Mouse (Mus musculus) cerebellum, postnatal 10 days (tissue): ENCODE measurements at regions not wholly inside any gene's neighbourhood (a gene's known extent, or its start where the extent isn't known, plus 50 kb on each side); places are given as distances from the start of the nearest gene placed in this dataset.

ENCODE experiments used
- DNase-seq, 2 experiments: peaks; one replicate each; pipeline ENCODE4 v3.0.0; 2021; ENCODE audit warnings: mixed read lengths in 2 of 2

DNA sequence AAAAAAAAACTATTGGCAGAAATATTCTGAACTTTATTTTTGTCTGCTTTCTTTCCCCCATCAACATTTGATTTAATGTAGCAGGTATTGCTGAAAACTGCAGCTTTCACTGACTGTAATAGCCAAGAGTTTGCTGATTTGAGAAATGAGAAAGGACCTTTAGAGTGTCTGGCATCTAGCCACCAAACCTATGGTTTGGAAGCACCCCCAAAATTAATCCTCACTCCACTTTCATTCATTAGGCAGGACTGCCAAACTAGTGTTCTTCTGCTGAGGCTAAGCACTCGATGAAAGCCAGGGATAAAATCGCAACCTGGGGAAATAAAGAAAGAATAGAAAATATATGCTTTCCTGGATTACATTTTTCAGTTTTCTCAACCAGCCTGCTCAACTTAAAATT, 320.4 kb downstream of the Atp6ap1l start:
- no peak for DNase-seq

DNA sequence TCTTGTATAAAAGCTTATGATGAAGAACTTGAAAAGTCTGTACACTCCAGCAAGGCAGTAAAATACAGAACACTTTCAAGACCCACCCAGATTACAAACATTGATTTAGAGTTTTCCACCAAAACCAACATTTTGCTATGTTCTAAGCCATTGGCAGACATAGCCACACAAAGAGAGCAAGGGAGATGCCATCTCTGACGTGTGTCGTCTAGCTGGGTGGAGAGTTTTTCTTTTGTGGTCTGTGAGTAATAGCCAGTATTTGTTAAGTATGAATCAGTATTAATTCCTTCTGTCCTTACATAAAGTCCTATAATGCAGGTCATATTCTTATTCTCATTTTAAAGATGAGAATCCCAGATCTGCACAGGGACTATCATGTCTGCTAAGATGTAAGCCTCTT, 329.8 kb downstream of the Atp6ap1l start:
- no peak for DNase-seq

DNA sequence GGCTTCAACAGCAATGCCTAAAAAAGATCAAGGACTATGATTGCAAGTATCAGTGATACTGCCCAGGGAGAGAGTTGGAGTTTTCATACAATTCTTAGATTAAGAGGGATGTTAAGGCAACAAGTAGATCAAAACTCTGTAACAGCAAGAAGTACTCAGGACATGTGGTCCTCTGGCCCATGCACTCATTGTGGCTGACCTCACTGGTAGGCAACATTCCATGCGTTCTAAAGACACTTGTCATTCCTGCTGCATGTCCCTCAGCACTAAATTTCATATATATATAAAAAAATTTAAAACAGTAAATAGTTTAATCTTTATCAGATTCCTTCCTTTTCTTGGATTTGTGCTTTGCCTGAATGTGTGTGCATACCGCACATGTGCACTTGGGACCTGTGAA, 332.6 kb downstream of the Atp6ap1l start:
- no peak for DNase-seq

DNA sequence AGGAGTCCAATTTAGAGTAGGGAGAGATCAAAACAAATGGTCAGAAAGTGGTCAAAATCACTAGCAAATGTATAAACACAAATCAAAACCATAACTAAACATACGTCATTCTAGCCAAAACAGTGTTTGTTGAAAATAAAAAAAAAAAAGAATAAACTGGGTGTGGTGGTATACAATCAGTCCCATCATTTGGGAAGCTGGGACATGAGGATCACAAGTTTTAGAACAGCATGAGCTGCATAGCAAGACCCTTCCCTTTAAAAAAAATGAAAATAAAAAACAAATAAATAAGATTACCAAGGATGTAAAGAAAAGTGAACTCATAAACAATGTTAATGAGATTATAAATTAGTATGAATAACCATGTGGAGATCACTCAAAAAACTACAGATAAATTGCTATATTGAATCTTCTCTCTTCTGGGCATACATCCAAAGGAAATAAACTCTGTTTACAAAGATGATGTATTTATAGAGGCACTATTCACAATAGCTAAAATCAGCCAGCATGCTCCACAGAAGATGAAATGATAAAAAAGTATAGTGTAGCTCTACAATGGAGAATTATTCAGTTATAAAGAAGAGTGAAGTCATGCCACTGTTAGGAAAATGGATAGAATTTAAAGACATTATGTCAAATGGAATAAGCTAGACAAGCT, 341.8 kb downstream of the Atp6ap1l start:
- no peak for DNase-seq

DNA sequence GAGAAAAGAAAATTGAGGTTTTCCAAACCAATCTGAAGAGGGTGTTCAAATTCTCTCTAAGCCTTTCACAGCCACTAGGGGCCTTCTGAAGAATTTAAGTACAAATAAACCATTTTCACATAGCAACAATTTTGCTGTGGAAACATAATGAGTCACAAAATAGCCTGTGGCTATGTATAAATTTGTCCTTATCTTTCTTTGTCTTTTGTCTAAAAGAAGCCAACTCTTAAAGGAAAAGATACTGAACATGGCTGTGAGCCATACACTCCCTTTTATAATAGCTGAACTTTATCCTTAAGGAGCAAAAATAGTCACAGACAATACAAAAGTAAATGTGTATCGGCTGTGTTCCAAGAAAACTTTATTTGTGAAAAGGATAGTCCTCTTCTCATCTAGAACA, 345.1 kb downstream of the Atp6ap1l start:
- no peak for DNase-seq

DNA sequence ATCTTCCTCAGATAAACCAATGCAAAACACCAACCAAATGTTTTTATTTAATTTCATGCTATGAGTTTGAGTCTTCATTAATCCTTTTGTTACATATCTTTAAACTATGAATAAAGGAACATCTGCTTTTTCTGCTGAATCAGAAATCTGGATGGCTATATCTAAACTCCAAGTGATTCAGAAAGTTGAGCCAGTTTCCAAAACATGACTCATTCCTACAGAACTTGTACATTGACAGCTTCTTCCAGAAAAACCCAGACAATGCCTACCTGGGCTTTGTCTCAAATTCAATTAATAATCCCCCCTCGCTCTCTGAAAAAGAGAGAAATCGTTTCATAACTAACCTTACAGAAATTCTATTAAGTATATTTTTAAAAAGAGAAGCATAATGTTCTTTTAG, 345.7 kb downstream of the Atp6ap1l start:
- DNase-seq: no peak

DNA sequence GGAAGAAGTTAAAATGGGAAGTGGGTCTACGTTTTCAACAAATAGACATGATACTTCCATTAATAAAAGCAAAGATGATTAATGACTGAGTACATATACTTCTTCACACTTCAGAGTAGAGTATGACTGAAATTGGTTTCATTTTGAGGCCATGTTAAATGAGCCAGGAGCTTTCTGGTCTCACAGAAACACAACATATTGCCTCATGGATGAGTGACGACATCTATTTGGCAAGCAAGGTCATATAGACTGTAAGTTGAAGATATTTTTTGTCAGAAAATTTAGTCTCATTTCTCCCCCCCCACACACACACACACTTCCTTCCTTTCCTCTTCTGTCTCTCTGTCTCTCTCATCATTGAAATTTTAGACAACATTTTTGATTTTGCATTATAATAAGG, 354.0 kb downstream of the Atp6ap1l start:
- DNase-seq: no peak

DNA sequence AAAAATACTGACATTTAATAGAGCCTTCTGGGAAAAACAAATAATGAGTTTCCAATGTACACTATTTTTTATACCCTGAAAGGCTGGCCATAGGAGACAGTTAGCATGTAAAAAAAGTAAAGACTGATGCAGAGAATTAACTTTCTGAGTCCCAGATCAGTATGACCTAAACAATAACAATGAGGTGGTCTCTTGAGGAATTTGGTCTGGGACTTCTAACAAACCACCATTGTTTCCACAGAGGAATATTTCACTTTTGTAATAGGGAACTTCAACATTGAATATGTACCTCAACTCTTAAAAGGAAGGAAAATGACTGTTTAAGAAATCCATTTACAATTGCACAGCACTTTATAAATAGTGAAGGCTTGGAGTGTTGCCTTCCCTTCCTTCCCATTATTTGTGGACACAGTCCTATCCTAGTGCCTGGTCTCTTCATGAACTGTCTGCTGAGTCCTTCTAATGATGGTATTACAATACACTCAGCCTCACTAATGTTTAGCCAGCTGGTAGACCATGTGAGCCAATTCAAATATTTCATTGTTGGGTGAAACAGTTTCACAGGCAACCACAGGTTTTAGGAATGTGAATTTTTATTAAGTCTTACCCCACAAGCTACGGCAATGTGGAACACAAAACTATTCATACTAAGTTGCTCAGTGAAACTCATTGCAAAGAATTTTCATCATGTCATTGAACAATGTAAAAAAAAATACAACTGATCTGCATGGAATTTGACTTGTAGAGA, 358.7 kb downstream of the Atp6ap1l start:
- DNase-seq: no peak

DNA sequence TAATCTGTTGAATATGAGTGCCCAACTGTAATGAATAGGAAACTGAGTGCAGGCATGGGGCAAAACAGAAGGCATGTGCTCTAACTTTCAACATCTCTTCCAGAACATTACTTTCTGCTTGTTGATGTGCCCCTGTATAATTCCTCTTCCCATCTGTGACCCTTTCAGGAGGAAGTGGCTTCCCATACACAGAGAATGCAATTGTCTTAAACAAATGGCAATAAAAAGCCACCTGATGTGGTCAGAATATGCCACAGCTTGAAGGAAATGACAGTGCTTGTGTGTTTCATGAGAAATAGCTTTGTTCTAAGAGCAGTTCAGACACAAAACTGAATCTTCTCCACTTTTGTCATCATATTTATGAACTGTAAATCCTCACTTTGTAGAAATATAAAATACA, 359.3 kb downstream of the Atp6ap1l start:
- no peak for DNase-seq

DNA sequence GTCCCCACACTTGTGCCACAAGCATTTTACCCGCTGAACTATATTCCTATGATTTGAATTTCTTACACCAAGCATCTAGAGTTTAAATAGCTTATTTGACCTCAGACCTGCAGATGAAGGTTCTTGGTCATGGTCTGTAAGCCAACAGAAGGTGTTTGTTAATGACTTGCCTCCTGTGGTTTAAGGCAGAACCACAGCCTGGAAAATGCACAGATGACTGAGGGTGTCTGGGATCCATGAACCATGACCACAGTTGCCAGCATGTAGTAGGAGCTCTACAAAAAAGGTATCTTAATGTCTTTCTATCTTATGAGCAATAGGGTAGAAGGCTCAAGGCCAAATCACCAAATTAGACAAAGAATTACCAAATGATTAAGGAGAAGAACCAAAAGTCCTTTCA, 367.6 kb downstream of the Atp6ap1l start:
- DNase-seq: no peak

DNA sequence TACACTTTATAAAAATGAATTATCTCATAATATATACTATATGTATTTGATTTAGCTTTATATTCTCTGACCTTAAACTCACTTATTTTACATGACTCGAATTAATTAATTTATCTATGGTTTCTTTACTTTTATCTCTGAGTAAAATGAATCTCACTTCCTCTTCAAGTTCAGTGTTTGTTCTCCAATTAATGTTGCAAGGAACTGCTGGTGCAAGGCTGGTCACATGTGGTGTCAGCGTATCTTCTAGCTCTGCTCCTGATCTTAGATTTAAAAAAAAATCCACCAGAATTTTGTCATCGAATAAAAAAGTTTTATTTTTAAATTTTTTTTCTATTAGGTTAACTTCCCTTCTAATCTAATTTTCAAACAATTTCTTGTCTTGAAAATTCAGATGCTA, 378.2 kb downstream of the Atp6ap1l start:
- no peak for DNase-seq

DNA sequence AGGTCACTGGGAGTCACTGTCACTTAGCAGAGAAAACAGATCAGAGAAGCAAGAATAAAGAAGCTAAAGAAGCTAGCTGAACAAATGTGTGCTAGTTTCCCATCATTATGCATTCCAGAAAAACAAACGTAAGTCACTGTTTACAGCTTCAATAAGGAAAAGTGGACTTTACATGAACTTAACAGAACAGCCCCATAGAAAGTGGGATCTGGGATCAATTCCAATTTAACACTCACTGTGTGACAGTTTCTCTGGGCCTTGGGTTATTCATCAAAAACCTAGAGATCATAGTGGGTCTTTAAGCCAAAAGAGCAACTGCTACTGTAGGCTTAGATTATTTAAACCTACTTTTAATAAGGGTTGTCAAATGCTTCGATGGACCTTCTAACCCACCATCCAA, 379.4 kb downstream of the Atp6ap1l start:
- DNase-seq: no peak

DNA sequence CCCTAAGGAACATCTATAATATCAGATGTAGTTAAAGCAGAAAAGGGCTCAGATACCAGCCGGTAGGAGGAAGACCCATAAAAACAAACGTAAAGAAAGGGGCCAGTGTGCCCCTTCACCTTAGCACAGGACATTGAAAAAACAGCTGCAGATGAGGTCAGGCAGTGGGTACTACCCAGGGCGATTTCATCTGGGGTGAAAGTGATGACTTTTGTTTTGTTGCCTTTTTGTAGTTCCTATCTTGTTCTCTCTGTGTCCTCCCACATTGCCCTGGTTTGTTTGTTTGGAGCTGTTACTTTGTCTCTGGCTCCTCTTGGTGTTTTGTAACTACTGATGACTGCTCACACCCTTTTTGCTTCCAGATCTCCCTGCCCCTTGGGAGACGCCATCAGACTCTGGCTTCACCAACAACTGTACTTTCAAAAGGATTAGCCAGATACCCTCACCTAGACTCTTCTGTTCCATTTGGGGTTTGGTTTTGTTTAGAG, 383.4 kb downstream of the Atp6ap1l start:
- DNase-seq: no peak

DNA sequence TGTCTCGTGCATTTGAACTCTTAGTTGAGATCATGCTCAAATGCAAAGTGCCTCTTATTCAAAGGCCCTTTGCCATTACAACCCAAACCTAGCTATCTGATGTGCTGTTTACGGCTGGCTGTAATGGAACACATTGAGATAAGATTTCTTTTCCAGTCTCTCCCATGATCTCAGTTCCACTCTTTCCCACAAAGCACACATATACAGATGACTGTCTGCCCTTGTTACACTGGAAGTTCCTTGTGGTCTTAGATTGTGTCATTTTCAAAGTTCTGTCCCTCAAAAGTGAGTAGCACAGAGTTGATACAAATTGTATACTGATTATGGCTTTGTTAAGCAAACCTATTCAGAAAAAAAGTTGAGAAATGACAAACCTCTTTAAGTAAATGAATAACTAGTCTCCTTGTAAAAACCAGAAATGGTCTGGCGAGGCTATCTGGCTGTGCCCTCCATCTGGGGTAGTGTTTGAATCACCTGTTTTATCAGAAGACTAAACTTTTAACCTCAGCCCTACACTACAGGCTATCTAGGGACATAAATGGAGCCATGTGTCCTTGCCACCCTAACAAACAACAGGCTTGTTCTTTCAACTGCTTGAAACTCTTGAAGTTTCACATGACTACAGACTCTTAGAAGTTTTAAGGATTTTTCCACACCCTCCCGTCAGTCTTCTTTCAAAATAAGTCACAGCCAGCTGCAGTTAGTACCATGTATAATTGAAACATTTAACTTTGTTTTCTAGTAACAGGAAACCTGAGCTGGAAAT, 384.0 kb downstream of the Atp6ap1l start:
- no peak for DNase-seq

DNA sequence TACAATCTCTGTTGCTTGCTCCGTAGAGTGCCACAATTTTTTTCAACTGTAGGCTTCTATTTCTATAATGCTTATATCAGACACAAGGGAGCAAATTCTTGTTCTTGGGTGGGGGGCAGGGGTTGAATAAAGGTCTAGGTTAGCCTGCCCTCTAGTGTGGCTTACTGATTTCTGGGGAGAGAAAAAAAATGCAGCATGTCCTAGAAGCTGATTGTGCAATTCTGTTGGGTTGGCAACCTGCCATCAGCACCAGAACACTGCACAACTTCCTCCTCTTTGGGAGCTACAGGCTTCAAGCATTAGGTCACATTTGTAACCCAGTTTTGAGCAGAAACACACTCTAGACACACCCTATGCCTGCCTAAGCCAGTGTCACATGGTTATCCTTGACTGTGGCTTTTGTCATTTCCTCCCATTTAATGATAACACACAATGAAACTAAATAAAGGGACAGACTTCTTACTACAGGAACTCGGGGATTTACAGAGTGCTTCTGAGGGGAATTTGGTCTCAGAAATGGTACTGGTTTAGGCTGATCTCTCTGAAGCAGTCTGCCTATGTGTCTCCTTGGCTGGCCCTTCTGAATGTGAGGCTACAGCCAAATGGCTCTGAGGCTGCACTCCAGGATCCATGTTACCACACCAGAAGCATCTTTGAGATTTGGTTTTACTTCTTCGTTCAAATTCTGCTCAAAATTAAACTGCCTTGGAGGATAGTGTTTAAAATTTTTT, 389.2 kb downstream of the Atp6ap1l start:
- DNase-seq: peak; percentile 61 to 63

DNA sequence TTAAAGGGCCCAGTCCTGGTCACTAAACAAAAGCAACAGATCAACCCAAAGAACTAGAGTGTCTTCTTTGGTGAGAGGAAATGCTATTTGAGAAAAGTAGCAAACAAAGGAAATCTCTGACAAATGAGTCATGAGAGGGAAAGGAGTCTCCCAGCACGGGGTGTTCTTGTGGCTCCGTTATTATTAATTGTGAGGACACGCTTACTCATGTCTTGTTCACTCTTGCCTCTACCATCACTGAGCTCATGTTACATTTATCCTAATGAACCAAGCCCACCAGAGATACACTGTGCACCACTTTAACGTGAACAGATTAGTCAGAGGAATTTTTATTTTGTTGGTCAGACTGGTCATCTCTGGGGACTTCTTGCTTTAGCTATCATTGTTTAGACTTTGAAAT, 391.3 kb downstream of the Atp6ap1l start:
- no peak for DNase-seq

DNA sequence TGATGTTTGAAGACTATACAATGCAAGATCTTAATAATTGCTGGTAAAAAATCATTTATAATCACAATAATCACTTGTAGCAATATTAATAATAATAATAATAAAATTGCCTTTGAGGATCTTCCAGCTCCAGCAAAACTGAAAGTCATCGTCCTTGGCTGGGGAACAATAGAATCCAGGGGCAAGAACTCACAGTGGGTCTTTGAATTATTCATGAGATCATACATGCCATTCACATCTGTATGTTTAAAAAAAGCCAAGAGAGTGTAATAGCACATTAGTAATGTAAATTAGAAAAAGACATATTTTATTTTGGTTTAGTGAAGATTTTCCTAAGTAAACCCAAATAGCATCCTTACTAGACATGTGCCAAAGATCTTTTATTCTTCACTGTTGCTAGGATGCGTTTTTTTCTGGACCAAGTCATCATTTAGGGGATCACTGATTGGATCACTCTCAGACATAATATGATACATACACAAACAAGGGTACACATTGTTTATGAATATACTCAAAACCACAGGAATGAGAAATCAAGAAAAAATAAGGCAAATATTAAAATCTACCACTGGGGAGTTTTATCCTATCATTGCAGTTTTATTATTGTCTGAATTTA, 392.3 kb downstream of the Atp6ap1l start:
- DNase-seq: no peak

DNA sequence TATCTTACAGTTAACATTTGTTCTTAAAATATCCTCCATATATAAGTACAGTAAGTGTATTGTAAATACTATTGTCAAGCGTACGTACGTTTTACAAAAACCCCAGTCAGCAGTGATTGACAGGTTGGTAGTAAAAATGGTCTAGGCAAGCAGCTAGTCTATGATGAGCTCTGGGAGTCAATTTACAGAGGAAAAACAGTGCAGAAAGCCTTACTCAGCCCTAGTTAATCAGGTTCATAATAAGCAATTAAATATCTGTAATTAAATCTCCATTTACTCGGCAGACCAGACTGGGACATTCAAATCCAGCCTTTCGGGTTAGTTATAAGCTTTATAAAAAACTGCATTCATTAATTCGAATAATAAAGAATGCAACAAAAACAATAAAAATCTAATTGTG, 394.7 kb downstream of the Atp6ap1l start:
- no peak for DNase-seq

DNA sequence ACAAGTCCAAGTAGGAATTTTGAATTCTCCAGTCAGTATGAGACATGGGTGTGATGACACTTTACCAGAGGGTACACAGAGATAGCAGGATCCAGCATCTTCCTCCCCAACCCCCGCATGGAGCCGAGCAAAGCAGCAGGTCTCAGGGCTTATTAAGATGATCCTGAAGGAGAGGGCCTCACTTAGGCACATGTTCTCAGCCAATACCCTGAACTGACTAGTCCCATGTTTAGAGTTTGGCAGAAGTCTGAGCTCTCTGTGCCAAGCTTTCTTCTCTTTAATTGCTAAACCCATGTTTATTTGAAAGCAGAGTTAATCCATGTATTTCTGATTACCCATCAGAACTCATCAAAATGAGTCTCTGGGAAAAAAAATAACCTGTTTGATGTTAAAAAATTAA, 402.0 kb downstream of the Atp6ap1l start:
- peak; percentile 4 to 22 for DNase-seq

DNA sequence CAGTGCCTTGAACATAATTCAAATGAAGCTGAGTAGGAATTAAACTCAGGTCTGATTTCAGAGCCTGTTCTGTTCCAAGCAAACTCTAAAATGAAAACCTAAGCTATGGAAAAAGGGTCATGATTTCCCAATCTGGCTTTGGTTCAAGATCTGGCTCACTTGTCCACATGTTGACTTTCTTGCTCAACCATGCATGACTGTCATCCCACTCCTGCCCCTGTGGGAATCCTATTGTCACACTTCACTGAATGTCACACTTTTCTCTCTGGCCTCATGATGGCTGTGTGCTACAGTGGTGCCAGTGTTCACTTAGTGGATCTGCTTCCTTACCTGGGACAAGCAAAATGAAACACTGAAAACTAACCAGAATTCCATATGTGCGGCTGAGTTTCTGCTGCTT, 403.0 kb downstream of the Atp6ap1l start:
- peak; percentile 48 to 50 for DNase-seq

DNA sequence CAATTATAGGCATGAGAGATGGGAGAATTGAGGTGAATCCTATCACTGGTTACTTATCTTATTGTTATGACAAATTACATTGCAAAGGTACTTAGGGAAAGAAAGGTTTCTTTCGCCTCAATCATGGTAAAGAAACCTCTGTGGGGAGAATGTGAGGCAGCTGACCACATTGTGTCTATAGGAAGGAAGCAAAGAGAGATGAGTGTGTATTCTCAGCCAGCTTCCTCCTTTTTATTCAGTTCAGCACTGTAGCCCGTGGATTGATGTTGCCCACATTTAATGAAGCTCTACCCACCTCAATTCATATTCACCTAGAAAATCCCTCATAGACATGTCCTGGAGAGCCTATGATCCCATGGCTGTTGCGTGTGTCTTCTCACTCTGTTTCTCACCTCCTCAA, 406.2 kb downstream of the Atp6ap1l start:
- no peak for DNase-seq

DNA sequence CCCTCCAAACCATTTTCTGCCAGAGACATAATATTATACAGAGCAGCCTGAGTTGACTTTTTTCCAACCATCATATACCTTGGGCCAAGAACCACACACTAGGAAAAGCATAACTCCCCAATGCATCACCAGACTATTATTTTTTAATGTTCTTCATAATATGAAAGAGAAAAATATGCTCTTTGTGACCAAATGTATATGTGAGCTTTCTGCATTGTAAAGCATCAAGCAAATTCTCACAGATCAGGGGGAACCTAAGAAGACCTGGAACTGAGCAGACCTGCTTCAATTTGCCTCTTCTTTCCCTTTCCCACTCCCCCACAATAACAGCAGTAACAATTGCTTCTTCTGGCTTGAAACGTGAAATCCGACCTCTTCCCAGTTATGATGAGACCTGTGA, 407.6 kb downstream of the Atp6ap1l start:
- DNase-seq: no peak

DNA sequence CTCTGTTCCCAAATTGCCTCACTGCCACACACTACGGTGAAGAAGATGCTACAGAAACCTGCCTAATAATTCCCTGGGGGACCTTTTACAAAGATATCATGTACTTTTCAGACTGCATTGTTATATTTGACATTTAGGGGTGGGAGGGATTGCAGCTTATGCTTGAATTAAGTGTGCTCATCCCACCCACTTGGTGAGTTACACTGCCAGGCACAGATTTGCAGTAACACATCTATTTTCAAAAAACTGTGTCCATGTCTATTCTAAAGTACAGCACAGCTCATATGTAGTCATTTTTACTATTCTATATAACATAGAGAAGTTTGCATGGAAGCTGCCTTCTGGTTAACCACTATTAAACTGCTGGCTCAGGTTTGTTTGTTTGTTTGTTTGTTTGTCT, 404.3 kb upstream of the Xrcc4 start:
- no peak for DNase-seq
